Mouse (Mus musculus): ENCODE measurements around the gene Eaf2. TPM values are rescaled to one million over a fixed set of nuclear protein-coding genes. Genes with fewer than 3 reads are reported as not detected.
"Not testable (repeated sequence)": the region's sequence is repeated elsewhere in the genome, so short reads cannot be mapped to it uniquely, and the experiment has no call there.

The Eaf2 gene
- polyA plus RNA-seq, 1 experiment from 2014 or later = 0.27 TPM

- peaks cover 23% of the 10 kb centered on the region for H3K36me3 ChIP-seq (replicated peaks; ENCODE audit: control insufficient read depth, insufficient read depth)
- H3K9me3 ChIP-seq (ENCODE audit: control insufficient read depth, low read length) = no peaks in the 10 kb centered on the region
- H3K4me2 ChIP-seq (replicated peaks) = peak overlapping the region; percentile 60
- peak; percentile 25 for DNase-seq (ENCODE audit: low spot score)
- no peak; the same call in 1 of the 2 replicates for ATAC-seq (ENCODE audit: low FRiP score)
- peak overlapping the region; percentile 70 for H3K4me3 ChIP-seq (replicated peaks; ENCODE audit: low read length)
- peaks cover 13% of the 10 kb centered on the region for H3K4me1 ChIP-seq (replicated peaks; ENCODE audit: control insufficient read depth, insufficient read depth, low read length)
- peak overlapping the region; percentile 76 for H3K9ac ChIP-seq
- peak overlapping the region; percentile 79 for H3K27ac ChIP-seq
- WGBS = under 1% methylated on average over 42 of the region's 48 CpGs
- H3K27me3 ChIP-seq (ENCODE audit: control insufficient read depth, insufficient read depth, low read length) = no peaks in the 10 kb centered on the region
These were observed 561 bp upstream of the Eaf2 start for GRCm38 (mm10) chr16:36875276-36875851.

- Histone ChIP-seq H3K4me3 (replicated peaks; ENCODE audit: low read length) (no peak overlapping the region), H3K9ac (no peak overlapping the region), H3K4me2 (replicated peaks) (no peak overlapping the region), H3K27ac (no peak overlapping the region), H3K27me3 (ENCODE audit: control insufficient read depth, insufficient read depth, low read length) (no peaks in the 10 kb centered on the region), H3K4me1 (replicated peaks; ENCODE audit: control insufficient read depth, insufficient read depth, low read length) (peaks cover 6% of the 10 kb centered on the region), H3K9me3 (ENCODE audit: control insufficient read depth, low read length) (no peaks in the 10 kb centered on the region), H3K36me3 (replicated peaks; ENCODE audit: control insufficient read depth, insufficient read depth) (peaks cover 69% of the 10 kb centered on the region)
- no peak for DNase-seq (ENCODE audit: low spot score)
- no peak for ATAC-seq (ENCODE audit: low FRiP score)
- WGBS = 98% methylated on average over 2 of the region's 2 CpGs
These were observed 5.4 kb downstream of the Eaf2 start for GRCm38 (mm10) chr16:36869442-36869841.

DNA sequence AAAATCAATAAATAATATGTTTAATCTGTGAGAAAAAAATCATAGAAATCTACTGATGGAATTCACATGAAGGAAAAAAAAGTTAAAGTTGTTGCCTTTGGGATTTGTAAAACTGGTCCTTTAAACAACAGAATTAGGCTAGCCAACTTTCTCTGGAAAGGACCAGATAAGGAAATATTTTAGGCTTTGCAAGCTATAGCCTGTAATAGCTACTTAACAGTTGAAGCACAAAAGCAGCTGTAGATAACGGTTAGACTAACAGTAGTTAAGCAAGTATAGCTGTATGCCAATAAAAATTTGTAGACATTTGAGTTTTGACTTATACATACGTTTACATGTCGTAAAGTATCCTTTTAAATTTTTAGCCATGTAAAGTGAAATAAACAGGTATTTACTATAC, 11.2 kb downstream of the Eaf2 start:
- Histone ChIP-seq H3K36me3 (replicated peaks; ENCODE audit: control insufficient read depth, insufficient read depth) (peaks cover 65% of the 10 kb centered on the region), H3K4me3 (replicated peaks; ENCODE audit: low read length) (no peak overlapping the region), H3K27me3 (ENCODE audit: control insufficient read depth, insufficient read depth, low read length) (no peaks in the 10 kb centered on the region), H3K9ac (no peak overlapping the region), H3K9me3 (ENCODE audit: control insufficient read depth, low read length) (no peaks in the 10 kb centered on the region), H3K27ac (no peak overlapping the region), H3K4me1 (replicated peaks; ENCODE audit: control insufficient read depth, insufficient read depth, low read length) (no peaks in the 10 kb centered on the region), H3K4me2 (replicated peaks) (no peak overlapping the region)
- ATAC-seq (ENCODE audit: low FRiP score) = no peak
- WGBS = 97% methylated on average over 3 of the region's 3 CpGs
- no peak for DNase-seq (ENCODE audit: low spot score)

- H3K4me2 ChIP-seq (replicated peaks) = no peak overlapping the region
- WGBS = over 99% methylated on average over 3 of the region's 3 CpGs
- H3K9ac ChIP-seq = no peak overlapping the region
- peaks cover 57% of the 10 kb centered on the region for H3K36me3 ChIP-seq (replicated peaks; ENCODE audit: control insufficient read depth, insufficient read depth)
- no peak overlapping the region for H3K27ac ChIP-seq
- DNase-seq (ENCODE audit: low spot score) (no peak), ATAC-seq (ENCODE audit: low FRiP score) (no peak)
- no peaks in the 10 kb centered on the region for H3K9me3 ChIP-seq (ENCODE audit: control insufficient read depth, low read length)
- no peaks in the 10 kb centered on the region for H3K4me1 ChIP-seq (replicated peaks; ENCODE audit: control insufficient read depth, insufficient read depth, low read length)
- H3K27me3 ChIP-seq (ENCODE audit: control insufficient read depth, insufficient read depth, low read length) = no peaks in the 10 kb centered on the region
- H3K4me3 ChIP-seq (replicated peaks; ENCODE audit: low read length) = no peak overlapping the region
These were observed 23.6 kb downstream of the Eaf2 start for GRCm38 (mm10) chr16:36851202-36851601.

- not testable (repeated sequence) for H3K9me3 ChIP-seq (ENCODE audit: control insufficient read depth, low read length); DNase-seq (ENCODE audit: low spot score); H3K9ac ChIP-seq; ATAC-seq (ENCODE audit: low FRiP score); H3K27ac ChIP-seq; H3K27me3 ChIP-seq (ENCODE audit: control insufficient read depth, insufficient read depth, low read length); H3K4me2 ChIP-seq (replicated peaks); H3K4me3 ChIP-seq (replicated peaks; ENCODE audit: low read length); H3K4me1 ChIP-seq (replicated peaks; ENCODE audit: control insufficient read depth, insufficient read depth, low read length)
- 95% methylated on average over 1 of the region's 1 CpGs for WGBS
- H3K36me3 ChIP-seq (replicated peaks; ENCODE audit: control insufficient read depth, insufficient read depth) = peaks cover 51% of the 10 kb centered on the region
These were observed 27.9 kb downstream of the Eaf2 start for GRCm38 (mm10) chr16:36846894-36847293.

DNA sequence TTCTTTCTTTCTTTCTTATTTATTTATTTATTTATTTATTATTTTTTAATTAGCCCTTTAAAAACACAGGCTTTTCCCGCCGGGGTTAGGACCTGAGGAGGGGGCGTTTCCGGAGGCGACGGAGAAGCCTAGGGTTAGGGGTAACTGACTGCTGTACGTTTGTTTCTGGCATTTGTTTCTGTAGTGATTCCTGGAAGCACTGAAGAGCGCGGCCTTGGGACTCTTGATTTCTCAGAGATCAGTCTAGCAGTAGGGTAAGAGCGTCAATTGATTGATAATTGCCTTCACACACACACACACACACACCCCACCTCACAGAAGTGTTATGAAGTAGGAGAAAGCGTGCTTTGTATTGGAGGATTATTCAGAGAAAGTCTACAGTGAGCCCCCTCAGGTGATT, 46.0 kb downstream of the Eaf2 start:
- peak; percentile 38 for DNase-seq (ENCODE audit: low spot score)
- ATAC-seq (ENCODE audit: low FRiP score) = no peak
- Histone ChIP-seq H3K27me3 (ENCODE audit: control insufficient read depth, insufficient read depth, low read length) (peaks cover 3% of the 10 kb centered on the region; the same call in 1 of the 2 replicates), H3K27ac (peak overlapping the region; percentile 71; the same call in 1 of the 2 replicates), H3K9ac (peak overlapping the region; percentile 90), H3K4me3 (replicated peaks; ENCODE audit: low read length) (peak overlapping the region; percentile 91), H3K36me3 (replicated peaks; ENCODE audit: control insufficient read depth, insufficient read depth) (peaks cover 9% of the 10 kb centered on the region), H3K4me2 (replicated peaks) (peak overlapping the region; percentile 80), H3K4me1 (replicated peaks; ENCODE audit: control insufficient read depth, insufficient read depth, low read length) (peaks cover 15% of the 10 kb centered on the region; the same call in 1 of the 2 replicates), H3K9me3 (ENCODE audit: control insufficient read depth, low read length) (no peaks in the 10 kb centered on the region)
- 4% methylated on average over 11 of the region's 11 CpGs for WGBS

DNA sequence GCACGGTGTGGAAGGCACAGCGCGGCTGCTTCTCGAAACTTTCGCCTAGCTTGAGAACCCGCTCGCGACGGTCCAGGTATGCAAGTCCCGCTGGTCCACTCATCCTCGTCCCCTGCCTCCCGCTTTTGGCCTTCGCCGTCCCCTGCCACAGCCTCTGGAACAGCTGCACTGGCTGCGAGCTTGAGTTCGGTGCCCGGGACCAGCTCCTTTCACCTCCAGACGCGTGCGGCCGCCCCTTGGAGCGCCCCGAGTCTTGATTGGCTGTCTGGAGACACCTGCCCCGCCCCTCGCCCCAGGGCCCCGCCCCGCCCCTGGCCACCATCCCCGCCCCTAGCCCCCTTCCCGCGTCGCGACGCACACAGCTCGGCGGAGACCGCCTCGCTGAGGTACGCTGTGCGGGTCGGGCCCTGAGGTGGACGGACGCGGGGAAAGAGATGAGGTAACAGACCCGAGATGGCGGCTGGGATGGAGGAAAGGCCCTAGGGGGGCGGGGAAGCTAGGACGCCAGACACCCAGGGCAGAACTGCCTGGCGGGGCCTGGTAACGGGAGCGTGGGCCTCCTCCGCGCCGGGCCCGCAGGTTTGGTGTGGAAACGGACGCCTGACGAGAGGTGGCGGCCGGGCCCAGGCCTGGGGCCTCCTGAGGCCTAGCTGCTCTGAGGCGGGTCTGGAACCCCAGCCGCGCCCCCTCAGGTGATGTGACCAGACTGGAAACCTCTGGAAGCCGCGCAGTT, 46.6 kb downstream of the Eaf2 start, which contains the start of gene Iqcb1:
TSS of gene Iqcb1 (plus strand) at position 332 of the 733 bp plus-strand sequence.
- Histone ChIP-seq H3K9me3 (ENCODE audit: control insufficient read depth, low read length) (no peaks in the 10 kb centered on the region), H3K4me2 (replicated peaks) (peak within 1 kb of the TSS; percentile 80), H3K36me3 (replicated peaks; ENCODE audit: control insufficient read depth, insufficient read depth) (peaks cover 9% of the 10 kb centered on the region; the same call in 1 of the 2 replicates), H3K9ac (peak within 1 kb of the TSS; percentile 90), H3K27ac (peak within 1 kb of the TSS; percentile 71), H3K4me1 (replicated peaks; ENCODE audit: control insufficient read depth, insufficient read depth, low read length) (peaks cover 15% of the 10 kb centered on the region; the same call in 1 of the 2 replicates), H3K27me3 (ENCODE audit: control insufficient read depth, insufficient read depth, low read length) (peaks cover 3% of the 10 kb centered on the region; the same call in 1 of the 2 replicates), H3K4me3 (replicated peaks; ENCODE audit: low read length) (peak within 1 kb of the TSS; percentile 91)
- WGBS = under 1% methylated on average over 64 of the region's 64 CpGs
- peak; percentile 99 for ATAC-seq (ENCODE audit: low FRiP score)
- DNase-seq (ENCODE audit: low spot score) = peak; percentile 78

DNA sequence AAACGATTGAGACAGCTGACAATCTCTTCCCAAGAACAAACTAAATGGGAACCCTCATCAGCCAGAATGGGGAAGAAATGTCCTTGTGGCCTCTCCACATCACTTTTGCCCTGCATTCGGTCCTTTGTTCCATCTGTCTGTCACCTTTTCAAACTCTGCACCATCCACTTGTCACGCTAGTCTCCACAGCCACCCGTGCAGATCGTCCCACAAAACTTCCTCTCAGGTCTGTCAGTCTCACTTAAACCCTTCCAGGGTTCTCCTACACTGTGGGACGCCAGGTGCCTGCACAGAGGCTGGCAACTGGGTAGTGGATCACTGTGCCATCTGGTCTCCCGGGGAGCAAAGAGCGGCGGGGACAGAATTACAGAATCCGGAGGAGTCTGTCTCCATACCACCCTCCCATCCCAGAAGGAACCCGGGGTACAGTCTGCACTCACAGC, 47.2 kb downstream of the Eaf2 start:
- Histone ChIP-seq H3K4me3 (replicated peaks; ENCODE audit: low read length) (peak overlapping the region; percentile 91), H3K4me1 (replicated peaks; ENCODE audit: control insufficient read depth, insufficient read depth, low read length) (peaks cover 15% of the 10 kb centered on the region; the same call in 1 of the 2 replicates), H3K4me2 (replicated peaks) (peak overlapping the region; percentile 80), H3K9me3 (ENCODE audit: control insufficient read depth, low read length) (no peaks in the 10 kb centered on the region), H3K36me3 (replicated peaks; ENCODE audit: control insufficient read depth, insufficient read depth) (peaks cover 9% of the 10 kb centered on the region; the same call in 1 of the 2 replicates), H3K9ac (peak overlapping the region; percentile 90), H3K27me3 (ENCODE audit: control insufficient read depth, insufficient read depth, low read length) (peaks cover 3% of the 10 kb centered on the region; the same call in 1 of the 2 replicates), H3K27ac (no peak overlapping the region)
- no peak for ATAC-seq (ENCODE audit: low FRiP score)
- WGBS = 5% methylated on average over 11 of the region's 11 CpGs
- no peak for DNase-seq (ENCODE audit: low spot score)

- Histone ChIP-seq H3K9me3 (ENCODE audit: control insufficient read depth, low read length) (no peaks in the 10 kb centered on the region), H3K27me3 (ENCODE audit: control insufficient read depth, insufficient read depth, low read length) (no peaks in the 10 kb centered on the region), H3K9ac (no peak overlapping the region), H3K4me2 (replicated peaks) (no peak overlapping the region), H3K36me3 (replicated peaks; ENCODE audit: control insufficient read depth, insufficient read depth) (no peaks in the 10 kb centered on the region), H3K4me3 (replicated peaks; ENCODE audit: low read length) (no peak overlapping the region), H3K27ac (no peak overlapping the region), H3K4me1 (replicated peaks; ENCODE audit: control insufficient read depth, insufficient read depth, low read length) (no peaks in the 10 kb centered on the region)
- no peak for ATAC-seq (ENCODE audit: low FRiP score)
- WGBS = 14% methylated on average over 3 of the region's 3 CpGs
- no peak for DNase-seq (ENCODE audit: low spot score)
These were observed 53.3 kb downstream of the Eaf2 start for GRCm38 (mm10) chr16:36821474-36821873.
